Mouse (Mus musculus): ENCODE results near the gene Inppl1. TPM values are rescaled to one million over a fixed set of nuclear protein-coding genes. Genes with fewer than 3 reads are reported as not detected.

Inppl1 gene
- polyA plus RNA-seq, 1 experiment, result 0.50 TPM

DNA sequence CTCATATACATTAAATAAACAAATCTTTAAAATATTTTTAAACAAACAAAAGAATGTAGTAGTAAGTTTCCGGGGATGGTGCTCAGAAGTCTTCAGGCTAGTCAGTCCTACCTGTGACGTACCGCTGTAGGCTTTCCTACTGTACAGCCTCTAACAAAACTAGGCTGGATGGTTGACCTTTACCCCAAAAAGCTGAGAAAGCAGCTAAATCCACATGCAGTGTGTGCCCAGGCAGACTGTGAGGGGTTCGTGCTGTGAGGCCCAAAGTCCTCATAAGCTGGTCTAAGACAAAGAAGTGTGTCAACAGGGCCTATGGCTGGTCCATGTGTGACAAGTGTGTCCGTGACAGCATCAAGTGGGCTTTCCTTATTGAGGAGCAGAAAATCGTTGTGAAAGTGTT is 14.8 kb upstream of the Inppl1 start:
- Histone ChIP-seq H3K4me3 (replicated peaks) (no peak overlapping the region), H3K27me3 (ENCODE audit: control insufficient read depth) (no peaks in the 10 kb centered on the region), H3K9me3 (ENCODE audit: control insufficient read depth, low read length) (no peaks in the 10 kb centered on the region), H3K36me3 (ENCODE audit: control insufficient read depth) (no peaks in the 10 kb centered on the region), H3K4me1 (ENCODE audit: control insufficient read depth) (no peaks in the 10 kb centered on the region)
- no peak for TF ChIP-seq TAL1 (IDR thresholded peaks at IDR 0.05; ENCODE audit: low read length)
- no peak for TF ChIP-seq GATA1 (IDR thresholded peaks at IDR 0.05; ENCODE audit: low read length)

DNA sequence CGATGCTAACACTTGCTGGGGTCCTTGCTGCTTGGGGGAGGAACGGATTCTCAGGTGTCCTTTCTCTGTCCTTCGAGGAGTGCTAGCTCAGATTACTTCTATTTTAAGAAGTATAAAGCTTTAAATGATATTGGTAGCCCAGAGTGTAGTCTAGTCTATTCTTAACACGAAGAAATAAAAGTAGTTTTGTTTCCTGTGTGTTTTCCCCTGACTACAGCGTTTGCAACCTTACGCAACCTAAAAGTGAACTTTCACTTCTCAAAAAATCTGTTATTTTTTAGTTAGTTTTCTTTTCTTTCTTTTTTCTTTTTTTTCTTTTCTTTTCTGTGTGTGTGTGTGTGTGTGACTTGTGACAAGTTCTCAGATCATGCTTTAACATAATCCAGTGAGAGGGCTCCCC is 13.7 kb upstream of the Inppl1 start:
- Histone ChIP-seq H3K27me3 (ENCODE audit: control insufficient read depth) (no peaks in the 10 kb centered on the region), H3K36me3 (ENCODE audit: control insufficient read depth) (no peaks in the 10 kb centered on the region), H3K4me3 (replicated peaks) (no peak overlapping the region), H3K4me1 (ENCODE audit: control insufficient read depth) (no peaks in the 10 kb centered on the region), H3K9me3 (ENCODE audit: control insufficient read depth, low read length) (no peaks in the 10 kb centered on the region)
- TF ChIP-seq TAL1 (IDR thresholded peaks at IDR 0.05; ENCODE audit: low read length) (no peak), GATA1 (IDR thresholded peaks at IDR 0.05; ENCODE audit: low read length) (no peak)

DNA sequence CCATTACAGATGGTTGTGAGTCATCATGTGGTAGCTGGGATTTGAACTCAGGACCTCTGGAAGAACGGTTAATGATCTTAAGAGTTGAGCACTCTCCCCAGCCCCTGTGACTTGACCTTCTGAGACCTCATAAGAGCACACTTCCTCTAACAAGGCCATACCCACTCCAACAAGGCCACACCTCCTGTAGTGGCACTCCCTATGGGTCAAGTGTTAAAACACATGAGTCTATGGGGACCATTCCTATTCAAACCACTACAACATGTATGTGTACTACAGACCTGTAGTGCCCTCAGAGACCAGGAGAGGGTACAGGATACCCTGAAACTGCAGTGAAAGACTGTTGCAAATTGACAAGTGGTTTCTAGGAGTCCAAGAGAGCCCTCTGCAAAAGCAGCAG is 9.9 kb upstream of the Inppl1 start:
- H3K9me3 ChIP-seq (ENCODE audit: control insufficient read depth, low read length), result no peaks in the 10 kb centered on the region
- TF ChIP-seq GATA1 (IDR thresholded peaks at IDR 0.05; ENCODE audit: low read length), result no peak
- no peak for TF ChIP-seq TAL1 (IDR thresholded peaks at IDR 0.05; ENCODE audit: low read length)
- no peaks in the 10 kb centered on the region for H3K27me3 ChIP-seq (ENCODE audit: control insufficient read depth)
- no peaks in the 10 kb centered on the region for H3K36me3 ChIP-seq (ENCODE audit: control insufficient read depth)
- no peak overlapping the region for H3K4me3 ChIP-seq (replicated peaks)
- H3K4me1 ChIP-seq (ENCODE audit: control insufficient read depth), result peaks cover 4% of the 10 kb centered on the region

DNA sequence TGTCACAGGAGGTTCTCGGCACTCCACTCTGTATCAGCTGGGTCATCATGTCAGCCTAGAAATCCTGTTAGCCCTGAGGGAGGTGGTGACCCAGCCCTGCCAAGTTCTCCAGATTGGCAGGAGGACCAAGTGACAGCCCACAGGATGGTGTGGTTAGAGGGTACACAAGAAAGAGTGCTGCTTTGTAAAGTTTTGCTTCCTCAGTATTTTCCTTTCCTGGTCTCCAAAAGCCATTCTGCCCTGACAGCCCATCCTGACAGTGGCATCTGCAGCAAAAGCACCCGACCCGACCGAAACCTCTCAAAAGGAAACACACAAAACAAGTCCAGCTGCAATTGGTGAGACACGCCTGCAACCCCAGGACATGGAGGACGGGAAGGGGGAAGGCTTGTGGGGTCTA is 6.2 kb upstream of the Inppl1 start:
- Histone ChIP-seq H3K27me3 (ENCODE audit: control insufficient read depth) (peaks cover 9% of the 10 kb centered on the region), H3K36me3 (ENCODE audit: control insufficient read depth) (no peaks in the 10 kb centered on the region), H3K9me3 (ENCODE audit: control insufficient read depth, low read length) (no peaks in the 10 kb centered on the region), H3K4me1 (ENCODE audit: control insufficient read depth) (peaks cover 4% of the 10 kb centered on the region), H3K4me3 (replicated peaks) (no peak overlapping the region)
- TF ChIP-seq TAL1 (IDR thresholded peaks at IDR 0.05; ENCODE audit: low read length) (no peak), GATA1 (IDR thresholded peaks at IDR 0.05; ENCODE audit: low read length) (no peak)

- no peaks in the 10 kb centered on the region for H3K9me3 ChIP-seq (ENCODE audit: control insufficient read depth, low read length)
- H3K27me3 ChIP-seq (ENCODE audit: control insufficient read depth), result peaks cover 47% of the 10 kb centered on the region
- H3K4me1 ChIP-seq (ENCODE audit: control insufficient read depth), result peaks cover 23% of the 10 kb centered on the region
- peak overlapping the region; percentile 65 for H3K4me3 ChIP-seq (replicated peaks)
- H3K36me3 ChIP-seq (ENCODE audit: control insufficient read depth), result peaks cover 9% of the 10 kb centered on the region; the same call in 1 of the 2 replicates
- TF ChIP-seq GATA1 (IDR thresholded peaks at IDR 0.05; ENCODE audit: low read length) (no peak), TAL1 (IDR thresholded peaks at IDR 0.05; ENCODE audit: low read length) (no peak)
These were observed 849 bp downstream of the Inppl1 start for GRCm38 (mm10) chr7:101837154-101837605.

DNA sequence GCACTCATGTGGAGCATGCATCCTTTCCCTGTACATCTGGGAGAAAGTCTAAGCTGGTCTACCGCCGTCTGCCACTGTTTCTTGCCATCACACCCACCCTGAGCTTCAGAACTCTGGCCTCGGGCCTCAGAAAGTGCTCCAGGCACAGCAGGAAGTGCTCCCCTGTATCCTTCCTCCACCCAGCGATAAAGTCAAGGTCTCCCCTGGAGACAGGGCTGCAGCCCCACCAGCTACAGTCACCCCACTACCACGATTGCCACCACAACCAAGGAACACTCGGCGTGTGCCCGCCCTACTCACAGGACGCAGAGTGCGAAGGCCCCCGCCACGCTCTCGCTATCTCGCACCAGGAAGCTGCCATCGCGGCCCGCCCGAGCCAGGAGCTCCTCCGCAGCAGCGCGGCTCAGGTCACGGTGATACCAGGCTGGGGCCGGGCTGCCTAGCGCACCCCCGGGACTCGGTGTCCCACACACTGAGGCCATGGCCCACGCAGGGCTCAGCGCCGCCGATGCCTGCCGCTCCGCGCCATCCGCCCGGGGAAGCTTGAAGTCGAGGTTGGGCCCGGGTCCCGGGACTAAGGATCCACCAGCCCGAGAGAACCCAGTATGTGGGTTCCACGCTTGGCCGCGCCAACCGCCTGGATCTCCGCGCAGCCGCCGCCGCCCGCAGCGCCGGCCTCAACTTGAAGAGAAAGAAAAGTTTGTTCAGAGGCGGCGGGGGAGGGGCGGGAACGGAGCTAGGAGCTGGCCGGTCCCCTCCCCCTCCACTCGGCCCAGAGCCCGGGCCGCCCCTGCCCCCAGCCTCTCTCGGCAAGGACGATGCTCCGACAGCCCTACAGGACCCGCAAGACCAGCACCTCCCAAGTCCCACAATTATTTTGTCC is 1.5 kb downstream of the Inppl1 start:
- H3K36me3 ChIP-seq (ENCODE audit: control insufficient read depth), result peaks cover 14% of the 10 kb centered on the region
- peak overlapping the region; percentile 65 for H3K4me3 ChIP-seq (replicated peaks)
- peaks cover 23% of the 10 kb centered on the region for H3K4me1 ChIP-seq (ENCODE audit: control insufficient read depth)
- H3K27me3 ChIP-seq (ENCODE audit: control insufficient read depth), result peaks cover 47% of the 10 kb centered on the region
- no peak for TF ChIP-seq GATA1 (IDR thresholded peaks at IDR 0.05; ENCODE audit: low read length)
- no peak for TF ChIP-seq TAL1 (IDR thresholded peaks at IDR 0.05; ENCODE audit: low read length)
- H3K9me3 ChIP-seq (ENCODE audit: control insufficient read depth, low read length), result no peaks in the 10 kb centered on the region

- Histone ChIP-seq H3K4me1 (ENCODE audit: control insufficient read depth) (peaks cover 23% of the 10 kb centered on the region), H3K9me3 (ENCODE audit: control insufficient read depth, low read length) (no peaks in the 10 kb centered on the region), H3K27me3 (ENCODE audit: control insufficient read depth) (peaks cover 43% of the 10 kb centered on the region), H3K4me3 (replicated peaks) (no peak overlapping the region), H3K36me3 (ENCODE audit: control insufficient read depth) (peaks cover 23% of the 10 kb centered on the region)
- no peak for TF ChIP-seq TAL1 (IDR thresholded peaks at IDR 0.05; ENCODE audit: low read length)
- no peak for TF ChIP-seq GATA1 (IDR thresholded peaks at IDR 0.05; ENCODE audit: low read length)
These were observed 2.4 kb downstream of the Inppl1 start for GRCm38 (mm10) chr7:101835457-101836109.

GRCm38 (mm10) chr7:101834903-101835302 is 3.1 kb downstream of the Inppl1 start:
- H3K9me3 ChIP-seq (ENCODE audit: control insufficient read depth, low read length), result no peaks in the 10 kb centered on the region
- H3K4me1 ChIP-seq (ENCODE audit: control insufficient read depth), result peaks cover 23% of the 10 kb centered on the region
- peaks cover 38% of the 10 kb centered on the region for H3K27me3 ChIP-seq (ENCODE audit: control insufficient read depth)
- no peak for TF ChIP-seq GATA1 (IDR thresholded peaks at IDR 0.05; ENCODE audit: low read length)
- no peak for TF ChIP-seq TAL1 (IDR thresholded peaks at IDR 0.05; ENCODE audit: low read length)
- H3K36me3 ChIP-seq (ENCODE audit: control insufficient read depth), result peaks cover 26% of the 10 kb centered on the region
- no peak overlapping the region for H3K4me3 ChIP-seq (replicated peaks)

- H3K4me1 ChIP-seq (ENCODE audit: control insufficient read depth), result peaks cover 23% of the 10 kb centered on the region
- TF ChIP-seq GATA1 (IDR thresholded peaks at IDR 0.05; ENCODE audit: low read length) (no peak), TAL1 (IDR thresholded peaks at IDR 0.05; ENCODE audit: low read length) (no peak)
- no peak overlapping the region for H3K4me3 ChIP-seq (replicated peaks)
- peaks cover 37% of the 10 kb centered on the region for H3K27me3 ChIP-seq (ENCODE audit: control insufficient read depth)
- H3K36me3 ChIP-seq (ENCODE audit: control insufficient read depth), result peaks cover 30% of the 10 kb centered on the region
- H3K9me3 ChIP-seq (ENCODE audit: control insufficient read depth, low read length), result no peaks in the 10 kb centered on the region
These were observed 4.0 kb downstream of the Inppl1 start for GRCm38 (mm10) chr7:101833916-101834584.
